Mouse (Mus musculus) heart, postnatal 0 days (tissue): Measurements from ENCODE around the gene Pdk3. TPM values are rescaled to one million over a fixed set of nuclear protein-coding genes. Genes with fewer than 3 reads are reported as not detected.

ENCODE experiments used
- ATAC-seq: fragments of 200-750 bp; cut with Nextera tagmentation; 2 replicates; pipeline ENCODE4 v1.8.0; 2017; ENCODE audit warnings: low read depth, moderate number of reproducible peaks, moderate library complexity; ENCODE audit not compliant: insufficient read depth
- DNase-seq: peaks from one replicate; pipeline ENCODE4 v3.0.0-alpha.2; 2016; ENCODE audit warnings: low spot score
- H3K27ac ChIP-seq: fragments of 300-500 bp; sonication (generic); 2 replicates; pipeline ENCODE4 v1.5.1; 2014; ENCODE audit warnings: low read depth, mild to moderate bottlenecking
- H3K27me3 ChIP-seq: fragments of 300-500 bp; sonication (generic); 2 replicates; pipeline ENCODE4 v1.6.1; 2014; ENCODE audit warnings: low read length, mixed read lengths; ENCODE audit not compliant: control insufficient read depth, insufficient read depth
- H3K36me3 ChIP-seq: fragments of 300-500 bp; sonication (generic); replicated peaks from 2 replicates; pipeline ENCODE4 v1.6.1; 2014; ENCODE audit warnings: low read length, mixed read lengths; ENCODE audit not compliant: control insufficient read depth, insufficient read depth
- H3K4me1 ChIP-seq: fragments of 300-500 bp; sonication (generic); 2 replicates; pipeline ENCODE4 v1.6.1; 2014; ENCODE audit warnings: antibody characterized with exemption; ENCODE audit not compliant: control insufficient read depth, insufficient read depth
- H3K4me2 ChIP-seq: fragments of 300-500 bp; sonication (generic); 2 replicates; pipeline ENCODE4 v1.6.1; 2014; ENCODE audit warnings: low read depth, mild to moderate bottlenecking, low read length, moderate library complexity
- H3K4me3 ChIP-seq: fragments of 300-500 bp; sonication (generic); 2 replicates; pipeline ENCODE4 v1.5.1; 2014; ENCODE audit warnings: low read depth, low read length
- H3K9ac ChIP-seq: fragments of 300-500 bp; sonication (generic); replicated peaks from 2 replicates; pipeline ENCODE4 v1.6.1; 2014; ENCODE audit warnings: low read depth, low read length, mixed read lengths
- H3K9me3 ChIP-seq: fragments of 300-500 bp; sonication (generic); replicated peaks from 2 replicates; pipeline ENCODE4 v1.6.1; 2016; ENCODE audit warnings: low read length; ENCODE audit not compliant: control insufficient read depth
- CTCF ChIP-seq: IDR thresholded peaks from 2 replicates; pipeline ENCODE4 v1.5.1; 2016; ENCODE audit warnings: antibody characterized with exemption, control low read depth, low read depth
- EP300 ChIP-seq: IDR thresholded peaks from 2 replicates; pipeline ENCODE4 v1.6.1; 2016; ENCODE audit warnings: antibody characterized with exemption, low read depth
- WGBS: fragments of 180-500 bp; shearing (Covaris S2); extraction: QIAGEN DNeasy Blood & Tissue Kit; methylation state at CpG from one replicate; pipeline ENCODE4 v1.1.7; 2014; 5-methylcytosine and 5-hydroxymethylcytosine counted together
- polyA plus RNA-seq: library from polyadenylated mRNA; unstranded; fragments of >200 nt; fragmentation: Nextera tagmentation; extraction: Ambion mirVana; gene quantifications from 2 replicates; pipeline ENCODE4 v1.2.1, GENCODE M21; 2015
- total RNA-seq: library from RNA; depleted of rRNA; stranded (reverse); fragments of >200 nt; gene quantifications from 2 replicates; pipeline ENCODE4 v1.2.3, GENCODE M21; 2014; ENCODE audit warnings: low replicate concordance

Pdk3 gene
- total and polyA plus RNA-seq, 2 experiments from 2014 or later, result 76.7 to 79.8 TPM

DNA sequence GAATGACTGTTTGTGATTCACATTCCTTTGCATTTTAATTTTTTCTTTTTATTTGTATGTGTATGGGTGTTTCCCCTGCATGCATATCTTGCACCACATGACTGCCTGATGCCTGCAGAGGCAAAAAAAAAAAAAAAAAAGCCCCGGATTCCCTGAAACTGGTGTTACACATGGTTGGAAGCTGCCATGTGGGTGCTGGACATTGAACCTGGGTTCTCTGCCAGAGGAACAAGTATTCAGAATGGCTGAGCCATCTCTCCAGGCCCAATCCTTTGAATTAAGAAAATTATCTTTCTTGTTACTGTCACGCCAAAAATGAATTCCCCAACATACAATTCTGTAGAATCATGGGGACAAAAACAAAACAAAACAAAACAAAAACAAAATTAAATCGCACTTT is 25.8 kb upstream of the Pdk3 start:
- Histone ChIP-seq H3K9me3 (no peaks in the 10 kb centered on the region), H3K9ac (no peak overlapping the region), H3K4me3 (no peak overlapping the region), H3K4me1 (no peaks in the 10 kb centered on the region), H3K4me2 (no peak overlapping the region), H3K36me3 (no peaks in the 10 kb centered on the region), H3K27ac (no peak overlapping the region), H3K27me3 (no peaks in the 10 kb centered on the region)
- DNase-seq, result no peak
- 55% methylated on average over 3 of the region's 3 CpGs for WGBS
- TF ChIP-seq CTCF (no peak), EP300 (no peak)
- no peak for ATAC-seq

DNA sequence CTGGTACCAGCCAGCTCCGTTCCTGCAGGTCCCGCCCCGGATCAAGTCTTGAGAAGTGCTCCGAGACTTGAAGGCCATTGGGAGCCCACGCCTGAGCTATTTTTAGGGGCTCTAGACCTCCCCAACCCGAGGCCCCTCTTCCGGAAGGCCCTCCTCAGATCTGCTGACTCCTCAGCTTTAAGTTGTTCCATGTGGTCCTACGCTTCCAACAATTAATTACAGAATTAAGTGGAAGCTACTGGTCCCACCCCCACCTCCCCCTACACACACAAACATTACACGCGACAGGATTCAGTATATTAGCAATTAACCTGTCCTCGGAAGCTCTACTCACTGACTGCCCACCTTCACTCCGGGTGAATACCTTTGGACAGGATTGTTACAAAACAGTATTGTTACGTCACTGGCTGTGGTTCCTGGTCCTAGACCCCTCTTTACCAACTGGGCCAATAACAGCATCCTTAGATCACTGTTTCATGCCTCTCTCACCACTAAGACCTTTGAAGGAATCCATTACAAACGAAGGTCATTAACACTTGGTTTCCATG is 410 bp upstream of the Pdk3 start:
- ATAC-seq, result no peak
- Histone ChIP-seq H3K9ac (peak overlapping the region; percentile 67), H3K36me3 (no peaks in the 10 kb centered on the region), H3K4me3 (peak overlapping the region; percentile 62), H3K9me3 (no peaks in the 10 kb centered on the region), H3K4me2 (peak overlapping the region; percentile 62), H3K27me3 (no peaks in the 10 kb centered on the region), H3K27ac (peak overlapping the region; percentile 83), H3K4me1 (no peaks in the 10 kb centered on the region)
- 31% methylated on average over 14 of the region's 14 CpGs for WGBS
- TF ChIP-seq EP300 (no peak), CTCF (no peak)
- no peak for DNase-seq

DNA sequence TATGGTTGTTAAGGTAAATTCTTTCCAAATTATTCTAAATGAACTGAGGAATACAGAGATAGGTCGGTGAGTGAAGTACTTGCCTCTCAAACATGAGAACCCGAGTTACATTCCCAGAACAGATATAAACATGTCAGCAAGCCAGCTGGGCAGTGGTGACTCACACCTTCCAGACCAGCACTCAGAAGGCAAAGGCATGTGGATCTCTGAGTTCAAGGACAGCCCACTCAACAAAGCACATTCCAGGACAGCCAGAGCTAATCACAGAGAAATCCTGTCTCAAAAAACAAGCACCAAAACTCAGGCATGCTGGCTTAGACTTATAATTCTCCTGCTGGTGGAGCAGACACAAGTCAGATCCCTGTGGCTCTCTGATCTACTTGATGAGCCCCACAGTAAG is 6.2 kb downstream of the Pdk3 start:
- no peaks in the 10 kb centered on the region for H3K4me1 ChIP-seq
- no peak overlapping the region for H3K4me3 ChIP-seq
- no peak overlapping the region for H3K4me2 ChIP-seq
- DNase-seq (no peak), ATAC-seq (no peak)
- 28% methylated on average over 2 of the region's 2 CpGs for WGBS
- H3K9ac ChIP-seq, result no peak overlapping the region
- peak overlapping the region; percentile 30; the same call in 1 of the 2 replicates for H3K27ac ChIP-seq
- no peaks in the 10 kb centered on the region for H3K27me3 ChIP-seq
- no peaks in the 10 kb centered on the region for H3K36me3 ChIP-seq
- TF ChIP-seq CTCF (no peak), EP300 (no peak)
- H3K9me3 ChIP-seq, result no peaks in the 10 kb centered on the region

DNA sequence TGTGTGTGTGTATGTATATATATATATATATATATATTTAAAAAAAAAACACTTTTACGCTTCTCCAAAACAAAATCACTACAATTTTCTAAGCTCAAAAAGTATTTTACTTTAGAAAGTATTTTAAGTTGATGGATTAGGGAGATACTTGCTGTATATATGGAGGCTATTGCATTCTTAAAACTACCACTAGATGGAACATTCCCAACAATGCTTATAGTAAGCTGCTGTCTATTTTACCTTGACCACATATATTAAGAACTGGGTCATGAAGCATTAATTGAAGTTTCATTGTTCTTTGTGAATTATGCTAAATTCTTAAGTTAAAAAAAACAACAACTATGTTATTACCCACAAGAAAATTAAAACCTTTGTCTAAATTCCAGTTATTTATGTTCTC is 24.0 kb downstream of the Pdk3 start:
- H3K4me3 ChIP-seq, result no peak overlapping the region
- TF ChIP-seq EP300, result no peak
- TF ChIP-seq CTCF, result peak; percentile 31
- H3K36me3 ChIP-seq, result no peaks in the 10 kb centered on the region
- DNase-seq, result peak; percentile 25
- H3K9ac ChIP-seq, result no peak overlapping the region
- WGBS, result 81% methylated on average over 1 of the region's 1 CpGs
- no peaks in the 10 kb centered on the region for H3K4me1 ChIP-seq
- no peaks in the 10 kb centered on the region for H3K9me3 ChIP-seq
- H3K4me2 ChIP-seq, result no peak overlapping the region
- H3K27me3 ChIP-seq, result no peaks in the 10 kb centered on the region
- no peak overlapping the region for H3K27ac ChIP-seq
- ATAC-seq, result no peak

DNA sequence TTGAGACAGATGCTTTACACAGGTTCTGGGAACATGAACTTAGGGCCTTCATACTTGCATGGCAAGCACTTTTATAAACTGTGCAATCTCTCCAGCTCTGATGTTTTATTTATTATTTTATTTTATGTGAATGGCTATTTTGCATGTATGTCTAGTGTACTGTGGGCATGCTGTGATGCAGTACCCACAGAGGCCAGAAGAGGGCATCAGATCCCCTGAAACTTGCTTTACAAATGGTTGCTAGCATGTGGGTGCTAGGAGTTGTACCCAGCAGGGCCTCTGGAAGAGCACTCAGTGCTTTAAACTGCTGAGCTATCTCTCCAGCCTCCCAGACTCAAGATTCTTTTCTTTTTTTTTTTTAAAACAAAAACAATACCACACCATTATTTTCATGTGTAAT is 38.8 kb downstream of the Pdk3 start:
- ATAC-seq, result no peak
- Histone ChIP-seq H3K9me3 (no peaks in the 10 kb centered on the region), H3K4me1 (no peaks in the 10 kb centered on the region), H3K4me3 (no peak overlapping the region), H3K9ac (no peak overlapping the region), H3K27me3 (no peaks in the 10 kb centered on the region), H3K36me3 (no peaks in the 10 kb centered on the region), H3K4me2 (no peak overlapping the region), H3K27ac (no peak overlapping the region)
- no peak for DNase-seq
- peak; percentile 46; the same call in 1 of the 2 replicates for TF ChIP-seq CTCF
- TF ChIP-seq EP300, result no peak

DNA sequence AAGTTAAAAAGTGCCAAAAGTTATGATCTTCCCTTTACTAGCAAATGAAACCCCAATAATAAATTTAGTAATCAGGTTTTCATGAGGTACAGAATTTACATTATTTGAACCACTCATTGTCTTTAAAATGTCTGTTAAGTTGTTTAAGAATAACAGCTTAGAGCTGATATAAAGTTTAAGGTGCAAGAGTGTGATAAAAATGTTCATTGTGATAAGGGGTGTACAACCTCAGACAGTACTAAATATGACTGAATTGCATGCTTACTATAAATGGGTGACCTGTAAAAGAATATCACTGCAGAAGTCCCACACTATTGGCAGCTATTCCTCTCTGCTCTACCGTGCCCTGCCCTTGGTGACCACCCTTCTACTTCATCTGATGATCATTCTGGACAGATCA is 42.4 kb downstream of the Pdk3 start:
- H3K27me3 ChIP-seq, result no peaks in the 10 kb centered on the region
- H3K4me2 ChIP-seq, result no peak overlapping the region
- ATAC-seq (no peak), DNase-seq (no peak)
- H3K4me1 ChIP-seq, result no peaks in the 10 kb centered on the region
- TF ChIP-seq CTCF (no peak), EP300 (no peak)
- 55% methylated on average over 1 of the region's 1 CpGs for WGBS
- no peak overlapping the region for H3K4me3 ChIP-seq
- H3K36me3 ChIP-seq, result peaks cover 5% of the 10 kb centered on the region; the same call in 1 of the 2 replicates
- H3K9ac ChIP-seq, result no peak overlapping the region
- no peak overlapping the region for H3K27ac ChIP-seq
- H3K9me3 ChIP-seq, result no peaks in the 10 kb centered on the region
